Mouse (Mus musculus): Measurements from ENCODE around the gene Kansl3.

GRCm38 (mm10) chr1:36378880-36379279, 9.9 kb upstream of the Kansl3 start:
- TF ChIP-seq CTCF (IDR thresholded peaks at IDR 0.05) = no peak
- no peak for TF ChIP-seq EP300 (IDR thresholded peaks at IDR 0.05)

Data from lung, postnatal 0 days (tissue).